Mouse (Mus musculus): ENCODE data around the gene Arhgef1.

Gene Arhgef1

GRCm38 (mm10) chr7:24947316-24948048 lies 44.8 kb downstream of the Arhgef1 start:
- DNase-seq = no peak

- DNase-seq = peak in 1 of 2 experiments; percentile 53
Observed at GRCm38 (mm10) chr7:24948774-24949173, 46.1 kb downstream of the Arhgef1 start.

DNA sequence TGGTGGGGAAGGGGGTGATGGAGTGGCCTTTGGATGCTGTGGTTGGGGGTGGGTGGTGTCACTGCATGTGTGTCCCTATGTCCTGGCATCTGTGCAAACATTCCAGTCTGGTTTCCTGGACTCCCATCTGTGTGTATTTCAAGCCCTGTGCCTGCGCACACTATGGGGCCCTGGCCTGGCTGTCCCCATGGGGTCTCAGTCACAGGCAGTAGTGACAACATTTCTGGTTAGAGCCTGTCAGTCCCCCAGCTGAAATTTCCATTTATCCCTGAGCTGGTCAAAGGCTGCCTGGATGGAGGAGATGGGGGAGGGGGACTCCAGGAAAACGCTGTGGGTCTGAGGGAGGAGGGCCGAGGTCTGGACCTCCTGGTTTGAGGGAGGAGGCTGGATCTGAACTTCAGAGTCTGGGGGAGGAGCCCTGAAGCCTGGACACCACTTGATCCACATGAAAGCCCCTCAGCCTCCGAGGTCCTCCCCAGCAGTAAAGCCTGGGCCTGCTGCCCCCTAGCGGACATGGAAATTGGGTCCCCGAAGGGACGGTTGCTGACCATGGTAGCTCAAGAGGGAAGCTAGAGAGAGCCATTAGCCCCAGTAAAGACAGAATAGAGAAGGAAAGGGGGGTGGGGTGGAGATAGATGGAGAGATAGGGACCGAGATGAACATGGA lies 47.4 kb downstream of the Arhgef1 start:
- peak; percentile 92 to 95 for DNase-seq

- DNase-seq = no peak
Observed at GRCm38 (mm10) chr7:24953966-24954365, 51.3 kb downstream of the Arhgef1 start.

- peak in 1 of 2 experiments; percentile 31 for DNase-seq
Observed at GRCm38 (mm10) chr7:24954450-24954849, 51.7 kb downstream of the Arhgef1 start.

- DNase-seq = peak in 1 of 2 experiments; percentile 15
Observed at GRCm38 (mm10) chr7:24955226-24955625, 52.5 kb downstream of the Arhgef1 start.

GRCm38 (mm10) chr7:24964288-24964687 lies 61.6 kb downstream of the Arhgef1 start:
- DNase-seq = no peak

- peak; percentile 92 to 96 for DNase-seq
Observed at GRCm38 (mm10) chr7:24964897-24965535, 62.3 kb downstream of the Arhgef1 start.

DNA sequence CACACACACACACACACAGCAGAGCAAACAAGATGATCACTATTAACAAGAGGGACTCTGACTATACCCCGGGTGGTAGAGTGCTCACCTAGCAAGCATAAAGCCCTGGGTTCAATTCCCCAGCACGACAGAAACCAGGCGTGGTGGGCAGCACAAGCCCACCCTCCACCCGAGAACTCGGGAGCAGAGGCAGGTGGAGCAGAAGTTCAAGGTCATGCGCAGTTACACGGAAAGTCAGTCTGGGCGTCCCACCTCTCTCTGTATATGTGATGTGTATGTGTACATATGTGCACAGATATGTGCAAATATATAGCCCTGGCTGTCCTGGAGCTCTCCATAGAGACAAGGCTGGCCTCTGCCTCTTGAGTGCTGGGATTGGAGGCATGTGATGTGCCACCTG lies 65.3 kb downstream of the Arhgef1 start:
- no peak for DNase-seq

GRCm38 (mm10) chr7:24968463-24968862 lies 65.8 kb downstream of the Arhgef1 start:
- DNase-seq = no peak

GRCm38 (mm10) chr7:24969805-24970204 lies 67.1 kb downstream of the Arhgef1 start:
- peak; percentile 83 to 84 for DNase-seq

- DNase-seq = no peak
Observed at GRCm38 (mm10) chr7:24970341-24970740, 67.6 kb downstream of the Arhgef1 start.

DNA sequence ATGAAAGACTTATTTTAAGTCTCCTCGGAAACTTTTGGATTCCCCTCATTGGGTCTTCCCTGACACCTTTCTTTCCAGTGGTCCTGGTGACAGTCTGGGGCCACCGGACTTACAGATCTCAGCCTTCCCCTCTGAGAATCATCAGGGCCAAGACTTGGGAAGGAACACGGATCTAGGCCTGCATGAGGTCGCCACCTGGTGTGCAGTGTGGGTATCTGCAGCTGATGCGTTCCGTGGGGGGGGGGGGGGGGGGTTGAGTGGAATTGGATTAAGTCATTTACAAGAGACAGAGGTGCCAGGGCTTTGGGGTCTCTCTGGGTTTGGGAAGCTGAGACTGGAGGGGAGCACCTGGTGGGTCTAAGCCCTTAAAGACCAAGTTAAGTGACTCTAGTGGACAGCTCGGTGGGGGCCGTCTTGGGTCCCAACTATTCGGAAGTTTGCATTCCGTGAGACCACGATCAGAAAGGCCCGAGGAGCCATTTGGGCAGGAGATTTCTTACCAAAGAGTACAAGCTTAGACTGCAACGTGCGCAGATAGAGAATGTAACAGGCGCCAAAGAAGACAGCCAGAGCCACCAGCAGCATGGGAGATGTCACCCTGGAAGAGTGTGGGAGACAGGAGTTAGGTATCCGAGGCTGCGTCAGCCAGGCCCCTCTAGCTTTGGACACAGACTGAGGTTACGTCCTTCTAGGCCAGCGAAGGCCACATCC lies 68.7 kb downstream of the Arhgef1 start:
- peak; percentile 81 to 82 for DNase-seq

DNA sequence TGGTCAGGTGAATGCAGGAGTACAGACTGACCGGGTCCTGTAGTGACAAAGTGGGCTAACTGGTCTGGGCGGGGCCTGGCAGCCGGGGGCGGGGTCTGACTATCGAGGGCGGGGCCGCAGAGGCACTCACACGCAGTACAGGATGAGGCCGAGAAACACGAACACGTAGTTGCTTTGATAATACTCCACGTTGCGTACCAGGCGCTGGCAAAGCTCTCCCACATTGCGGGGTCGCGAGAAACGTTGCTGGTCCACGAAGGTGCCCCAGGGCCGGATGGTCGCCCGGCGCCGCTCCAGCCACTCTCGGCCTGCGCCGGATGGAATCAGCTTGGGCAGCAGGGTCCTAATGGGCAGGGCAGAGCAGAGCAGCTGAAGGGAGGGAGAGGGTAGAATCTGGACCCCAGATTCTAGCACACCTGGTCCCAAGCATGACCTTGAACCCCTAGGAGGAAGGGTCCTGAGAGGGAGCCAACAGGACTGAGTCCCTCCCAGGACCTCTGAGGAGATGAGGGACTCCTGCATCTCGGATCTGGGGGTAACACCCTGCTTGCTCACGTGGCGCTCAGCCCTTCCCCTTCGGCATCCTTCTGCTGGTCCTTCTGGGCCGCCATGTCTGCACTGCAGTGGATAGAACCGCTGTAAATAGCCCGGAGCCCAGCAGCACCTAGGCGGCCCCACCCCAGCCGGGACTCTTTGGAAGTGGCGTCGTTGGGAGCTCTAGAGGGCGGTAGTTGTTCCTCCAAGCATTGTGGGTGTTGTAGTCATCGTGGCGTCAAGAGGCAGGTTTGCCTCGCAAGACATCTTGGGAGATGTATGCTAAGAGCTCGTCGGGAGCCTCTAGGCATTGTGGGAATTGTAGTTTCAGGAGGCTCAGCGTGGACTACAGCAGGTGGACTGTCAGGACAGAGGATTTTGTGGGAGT lies 69.5 kb downstream of the Arhgef1 start, which contains the start of gene Rabac1:
Rabac1 (minus strand) TSS at position 783 of the 922 bp plus-strand sequence.
- peak; percentile 91 to 93 for DNase-seq

GRCm38 (mm10) chr7:24973208-24973607 lies 70.5 kb downstream of the Arhgef1 start:
- DNase-seq = no peak

GRCm38 (mm10) chr7:24973902-24974301 lies 71.2 kb downstream of the Arhgef1 start:
- DNase-seq = no peak

- DNase-seq = peak; percentile 70 to 77
Observed at GRCm38 (mm10) chr7:24974893-24975595, 72.3 kb downstream of the Arhgef1 start.
